Mouse (Mus musculus): ENCODE measurements around the gene Tlr5.

Gene Tlr5

GRCm38 (mm10) chr1:182953667-182954066 lies 921 bp upstream of the Tlr5 start:
- DNase-seq (ENCODE audit: low spot score in 2 of 2): no peak

DNA sequence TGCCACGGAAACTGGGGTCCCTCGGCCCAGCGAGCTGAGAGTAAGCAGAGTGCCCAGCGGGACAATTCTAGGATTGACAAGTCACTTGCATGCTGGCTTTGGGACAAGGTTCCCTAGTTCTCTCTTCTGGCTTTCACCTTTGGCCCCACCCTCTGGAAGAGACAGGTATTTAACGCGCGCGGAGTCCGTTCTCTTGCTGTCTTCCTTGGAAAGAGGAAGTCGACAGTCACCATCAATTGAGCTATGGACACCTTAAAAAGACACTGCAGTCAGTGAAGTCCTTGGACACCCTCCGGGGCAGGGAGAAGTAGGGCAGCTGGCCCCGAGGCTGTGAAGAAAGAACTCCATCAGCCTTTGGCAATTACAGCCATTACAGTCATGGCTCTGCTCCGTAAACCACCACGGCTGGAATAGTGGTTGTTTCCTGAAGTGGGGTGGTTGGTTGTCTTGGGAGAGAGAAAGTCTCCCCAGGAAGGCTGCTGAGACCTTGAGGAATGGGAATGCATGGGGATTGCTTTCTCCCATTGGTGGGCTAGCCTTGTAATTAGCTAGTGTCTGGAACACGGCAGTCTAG lies 546 bp downstream of the Tlr5 start:
- no peak for DNase-seq (ENCODE audit: low spot score in 2 of 2)

- DNase-seq (ENCODE audit: low spot score in 2 of 2): peak in 1 of 2 experiments; percentile 43
These were observed 1.8 kb downstream of the Tlr5 start for GRCm38 (mm10) chr1:182956186-182956960.

DNA sequence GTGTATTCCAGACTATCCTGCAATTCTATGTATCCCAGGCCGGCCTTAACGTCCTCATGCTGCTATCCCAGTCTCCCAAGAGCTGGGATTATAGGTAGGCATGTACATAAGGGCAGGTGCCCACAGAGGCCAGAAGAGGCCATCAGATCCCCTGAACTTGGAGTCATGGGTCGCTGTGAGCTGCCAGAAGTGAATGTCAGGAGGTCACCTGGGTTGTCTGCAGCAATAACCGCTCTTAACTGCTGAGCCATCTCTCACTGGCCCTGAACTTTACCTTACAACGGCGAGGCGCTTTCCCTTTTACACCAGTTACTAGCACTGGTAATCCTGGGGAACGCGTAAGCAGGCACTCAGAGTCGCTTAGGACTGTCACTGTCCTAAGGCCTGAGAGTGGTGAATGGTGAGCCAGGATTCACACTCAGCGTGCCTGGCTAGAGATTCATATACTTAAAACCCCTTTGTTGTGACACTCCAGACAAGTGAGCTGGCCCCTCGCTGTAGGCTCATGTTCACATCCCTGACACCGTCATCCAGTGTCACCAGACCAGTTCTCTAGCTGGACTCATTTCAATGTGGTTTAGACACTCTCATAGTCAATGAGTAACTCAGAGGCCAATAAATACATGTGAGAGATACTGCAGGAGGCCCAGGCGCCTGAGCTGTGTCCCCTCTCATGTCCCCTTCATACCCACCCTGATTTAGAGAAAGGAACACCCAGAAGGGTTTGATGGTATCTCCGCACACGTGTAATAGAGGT lies 2.6 kb downstream of the Tlr5 start:
- DNase-seq (ENCODE audit: low spot score in 2 of 2): no peak

GRCm38 (mm10) chr1:182957826-182958544 lies 3.4 kb downstream of the Tlr5 start:
- DNase-seq (ENCODE audit: low spot score in 2 of 2): peak in 1 of 2 experiments; percentile 35

DNA sequence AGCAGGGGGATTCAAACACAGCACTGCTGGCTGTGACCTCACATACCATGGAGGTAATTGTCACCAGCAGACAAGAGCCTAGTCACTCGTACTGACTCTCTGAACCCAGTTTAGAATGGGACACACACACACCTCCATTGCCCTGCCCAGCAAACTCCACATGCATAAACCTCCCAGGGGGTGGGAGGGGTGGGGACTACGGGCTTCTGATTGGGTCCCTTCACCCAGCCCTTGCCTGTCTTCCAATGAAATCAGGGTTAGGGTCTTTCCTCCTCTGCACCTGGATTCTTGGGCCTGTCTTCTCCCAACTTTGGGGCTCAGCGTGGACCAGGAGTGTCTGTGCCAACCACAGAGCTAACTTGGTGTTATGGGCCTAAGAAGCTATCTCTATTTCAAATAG lies 4.2 kb downstream of the Tlr5 start:
- no peak for DNase-seq (ENCODE audit: low spot score in 2 of 2)

- DNase-seq (ENCODE audit: low spot score in 2 of 2): peak in 1 of 2 experiments; percentile 40
These were observed 4.7 kb downstream of the Tlr5 start for GRCm38 (mm10) chr1:182959251-182959691.

DNA sequence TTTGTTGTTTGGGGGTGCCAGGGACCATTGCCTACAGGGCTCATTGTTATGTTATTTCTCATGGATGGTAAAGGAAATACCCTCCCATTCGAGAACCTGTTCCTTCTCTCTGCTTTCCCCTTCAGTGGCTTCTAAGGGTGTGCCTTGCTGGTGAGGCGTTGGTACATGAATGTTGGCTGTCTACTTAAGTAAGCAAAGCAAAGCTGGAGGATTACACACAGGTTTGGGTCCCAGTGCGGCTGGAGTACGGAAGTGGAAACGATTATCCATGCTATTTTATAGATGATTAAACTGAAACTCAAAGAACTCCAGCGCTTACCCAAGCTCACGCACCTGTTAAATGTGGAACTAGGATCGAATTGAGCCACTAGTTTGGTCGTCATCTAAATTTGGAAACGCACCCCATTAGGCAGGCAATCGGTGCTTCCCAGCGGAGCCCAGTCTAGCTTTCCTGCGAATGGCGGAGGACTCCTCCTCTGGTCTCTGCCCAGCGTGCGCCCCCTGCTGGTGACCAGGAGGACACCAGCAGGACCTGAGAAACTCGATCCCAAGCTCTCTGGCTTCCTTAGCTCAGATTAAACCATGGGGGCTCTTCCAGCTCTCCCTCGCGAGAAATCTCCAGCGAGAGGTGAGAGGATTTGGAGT lies 5.3 kb downstream of the Tlr5 start:
- peak; percentile 78 to 85 for DNase-seq (ENCODE audit: low spot score in 2 of 2)

GRCm38 (mm10) chr1:182961076-182961475 lies 6.5 kb downstream of the Tlr5 start:
- no peak for DNase-seq (ENCODE audit: low spot score in 2 of 2)

- DNase-seq (ENCODE audit: low spot score in 2 of 2): no peak
These were observed 8.7 kb downstream of the Tlr5 start for GRCm38 (mm10) chr1:182963329-182963728.

DNA sequence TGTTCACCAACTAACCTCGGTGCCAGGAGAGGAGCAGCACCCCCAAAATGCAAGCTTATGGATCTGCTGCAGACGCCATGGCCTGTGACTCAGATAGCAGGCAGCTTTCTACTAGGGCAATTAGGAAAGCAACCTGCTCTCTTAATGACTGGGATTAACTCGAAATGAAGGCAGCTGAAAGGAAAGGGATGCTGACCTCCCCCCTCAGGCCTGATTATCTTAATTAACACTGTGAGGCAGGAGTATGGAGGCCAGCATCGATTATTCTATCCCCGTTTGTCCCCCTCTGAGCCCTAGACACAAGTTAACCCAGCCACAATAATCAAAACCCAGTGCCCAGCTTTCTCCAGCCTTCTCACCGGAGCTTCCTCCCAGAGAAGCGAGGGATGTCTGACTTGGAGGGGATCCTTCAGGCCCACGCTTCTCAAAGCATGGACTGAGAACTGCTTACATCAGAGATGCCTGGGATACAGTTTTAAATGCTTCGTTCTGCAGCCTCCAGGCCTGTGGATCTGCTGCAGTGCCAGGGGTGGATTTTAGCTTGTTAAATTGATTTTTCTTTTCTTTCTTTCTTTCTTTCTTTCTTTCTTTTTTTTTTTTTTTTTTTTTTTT lies 10.4 kb downstream of the Tlr5 start:
- no peak for DNase-seq (ENCODE audit: low spot score in 2 of 2)

DNA sequence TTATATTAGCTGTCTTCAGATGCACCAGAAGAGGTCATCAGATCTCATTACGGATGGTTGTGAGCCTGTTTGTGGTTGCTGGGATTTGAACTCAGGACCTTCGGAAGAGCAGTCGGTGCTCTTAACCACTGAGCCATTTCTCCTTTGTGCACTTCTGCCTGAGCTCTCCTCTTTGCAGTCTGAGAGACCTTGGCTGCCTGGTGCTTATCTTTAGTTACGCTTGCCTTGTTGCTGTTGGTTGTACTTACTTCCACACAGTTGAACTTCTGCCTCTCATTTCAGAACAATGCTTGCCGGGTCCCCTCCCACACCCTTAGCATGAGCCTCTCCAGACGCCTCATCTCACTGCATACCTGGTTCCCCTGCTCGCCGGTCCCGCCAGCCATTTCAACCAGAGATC lies 14.1 kb downstream of the Tlr5 start:
- no peak for DNase-seq (ENCODE audit: low spot score in 2 of 2)

- no peak for DNase-seq (ENCODE audit: low spot score in 2 of 2)
These were observed 17.7 kb downstream of the Tlr5 start for GRCm38 (mm10) chr1:182972240-182972639.

DNA sequence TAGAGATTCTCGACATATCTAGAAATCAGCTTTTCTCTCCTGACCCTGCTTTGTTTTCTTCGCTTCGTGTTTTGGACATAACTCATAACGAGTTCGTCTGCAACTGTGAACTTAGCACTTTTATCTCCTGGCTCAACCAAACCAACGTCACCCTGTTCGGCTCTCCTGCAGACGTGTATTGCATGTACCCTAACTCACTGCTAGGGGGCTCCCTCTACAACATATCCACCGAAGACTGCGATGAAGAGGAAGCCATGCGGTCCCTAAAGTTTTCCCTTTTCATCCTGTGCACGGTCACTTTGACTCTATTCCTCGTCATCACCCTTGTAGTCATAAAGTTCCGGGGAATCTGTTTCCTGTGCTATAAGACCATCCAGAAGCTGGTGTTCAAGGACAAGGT lies 20.2 kb downstream of the Tlr5 start:
- DNase-seq (ENCODE audit: low spot score in 2 of 2): no peak

GRCm38 (mm10) chr1:182980702-182981101 lies 26.1 kb downstream of the Tlr5 start:
- no peak for DNase-seq (ENCODE audit: low spot score in 2 of 2)

DNA sequence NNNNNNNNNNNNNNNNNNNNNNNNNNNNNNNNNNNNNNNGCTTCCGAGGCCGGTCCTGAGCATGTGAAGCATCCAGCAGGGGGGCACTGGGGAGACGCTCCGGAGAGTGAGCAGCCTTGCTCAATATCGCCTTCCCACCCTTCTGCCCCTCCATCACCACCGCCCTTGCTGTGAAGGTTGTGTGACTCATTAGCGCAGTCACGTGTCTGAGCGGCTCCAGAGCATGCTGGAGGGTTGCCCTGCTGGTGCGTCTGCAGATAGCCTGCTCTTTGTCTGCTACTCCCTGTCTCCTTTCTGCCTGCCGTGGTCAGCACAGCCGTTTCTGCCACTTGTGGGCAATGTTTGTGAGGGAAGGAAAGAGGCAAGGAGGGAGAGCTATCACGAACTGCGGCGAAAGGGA lies 28.4 kb downstream of the Tlr5 start:
- DNase-seq (ENCODE audit: low spot score in 2 of 2): peak; percentile 83 to 90

DNA sequence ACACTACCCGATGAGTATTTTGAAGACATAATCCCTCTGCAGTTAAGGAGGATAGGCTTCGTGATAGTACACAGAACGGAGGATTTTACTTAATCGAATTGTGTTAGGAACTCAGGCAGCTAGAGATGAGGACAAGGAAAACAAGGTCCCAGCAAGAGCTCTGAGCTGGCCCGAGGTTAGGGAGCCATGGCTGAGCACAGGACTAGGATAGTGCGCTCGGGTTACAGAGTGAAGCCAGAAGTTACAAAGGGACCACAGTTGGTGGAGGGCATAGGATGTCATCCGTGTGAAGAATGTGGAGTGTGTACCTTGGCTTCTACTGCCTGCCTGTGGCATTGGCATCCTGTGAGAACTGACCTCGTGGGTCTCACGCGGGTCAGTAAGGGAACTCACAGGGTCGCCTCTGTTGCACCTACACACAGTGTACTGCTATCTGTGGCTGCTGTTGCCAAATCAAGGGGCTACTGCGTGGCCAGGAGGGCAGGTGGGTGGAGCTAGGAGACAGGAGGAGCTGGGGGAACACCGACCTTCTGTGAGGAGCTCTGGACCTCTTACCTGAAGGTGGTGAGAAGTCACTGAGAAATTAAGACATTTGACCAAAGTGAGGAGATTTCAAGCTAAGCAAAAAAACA lies 29.0 kb downstream of the Tlr5 start:
- DNase-seq (ENCODE audit: low spot score in 2 of 2): no peak

DNA sequence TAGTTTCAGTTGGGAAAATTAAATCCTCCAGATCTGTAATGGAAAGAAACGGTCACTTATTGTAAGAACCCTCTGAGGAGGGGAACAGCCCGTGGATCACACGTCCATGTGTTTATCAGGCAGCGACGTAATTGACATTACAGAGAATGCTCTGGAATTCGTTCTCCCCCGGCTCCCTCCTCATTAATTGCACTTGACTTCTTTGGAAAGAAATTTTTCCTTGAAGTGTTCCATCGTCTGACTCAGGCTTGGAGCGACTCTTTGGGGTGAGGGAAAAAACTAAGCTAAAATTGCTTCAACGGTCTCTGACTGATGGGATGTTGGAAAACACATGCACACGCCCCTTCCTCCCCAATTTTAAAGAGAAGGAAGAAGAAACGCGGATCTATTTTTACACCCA lies 31.7 kb downstream of the Tlr5 start:
- DNase-seq (ENCODE audit: low spot score in 2 of 2): no peak

- DNase-seq (ENCODE audit: low spot score in 2 of 2): no peak
These were observed 32.2 kb downstream of the Tlr5 start for GRCm38 (mm10) chr1:182986750-182987149.

DNA sequence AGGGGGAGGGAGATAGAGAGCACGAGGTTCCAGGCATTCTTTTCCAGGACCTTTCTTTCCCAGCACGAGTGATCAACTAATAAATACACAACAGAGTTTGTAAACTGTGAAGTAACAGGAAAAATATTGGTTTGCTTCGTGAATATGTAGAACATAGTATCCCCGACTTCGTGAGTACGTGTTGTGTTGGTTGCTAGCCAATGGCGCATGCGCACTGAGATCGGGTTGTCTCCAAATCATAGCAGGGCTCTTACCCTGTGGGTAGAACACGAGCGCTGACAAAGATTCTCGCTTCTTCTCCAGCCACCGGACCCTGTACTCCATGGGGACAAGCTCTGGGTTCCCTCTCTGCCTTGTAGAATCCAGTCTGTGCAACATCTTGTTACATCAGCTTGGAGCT lies 33.2 kb downstream of the Tlr5 start:
- DNase-seq (ENCODE audit: low spot score in 2 of 2): no peak

GRCm38 (mm10) chr1:182988646-182989045 lies 34.1 kb downstream of the Tlr5 start:
- DNase-seq (ENCODE audit: low spot score in 2 of 2): no peak
